Mouse (Mus musculus) kidney, postnatal 4 days (tissue): ENCODE results near the gene Nodal.
"Not testable (repeated sequence)": the region's sequence is repeated elsewhere in the genome, so short reads cannot be mapped to it uniquely, and the experiment has no call there.

Experiments used
- DNase-seq, 2 experiments: peaks; one replicate each; pipeline ENCODE4 v3.0.0; 2021; ENCODE audit warnings: mixed read lengths in 2 of 2

The Nodal gene

DNA sequence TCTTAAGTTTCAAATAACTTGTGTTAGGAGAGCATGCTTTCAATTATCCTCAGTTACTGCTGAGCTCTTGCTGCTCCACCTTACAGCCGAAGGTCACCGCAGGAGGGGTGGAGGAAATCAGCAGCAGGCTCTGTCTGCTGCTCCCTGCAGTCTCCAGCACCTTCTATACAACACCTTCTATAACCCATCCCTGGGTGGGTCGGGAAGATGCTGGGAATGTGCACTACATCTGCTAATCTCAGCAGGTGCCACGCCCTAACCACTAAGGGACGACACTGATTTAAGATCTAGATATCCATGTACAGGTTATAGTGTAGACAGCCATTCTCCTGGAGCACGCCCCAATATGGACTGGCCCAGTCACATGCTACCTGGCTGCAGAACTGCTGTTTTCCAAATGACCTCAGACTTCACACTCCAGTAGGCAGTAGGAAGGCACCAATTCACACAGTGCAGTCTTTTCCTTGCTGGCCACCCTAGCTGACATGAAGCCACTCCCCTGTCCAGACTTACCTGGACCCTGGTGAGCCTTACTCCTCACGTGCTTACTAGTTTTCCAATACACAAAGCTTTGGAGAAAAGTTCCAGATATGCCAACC, 22.5 kb downstream of the Nodal start:
- peak in 1 of 2 experiments; percentile 37 for DNase-seq

DNA sequence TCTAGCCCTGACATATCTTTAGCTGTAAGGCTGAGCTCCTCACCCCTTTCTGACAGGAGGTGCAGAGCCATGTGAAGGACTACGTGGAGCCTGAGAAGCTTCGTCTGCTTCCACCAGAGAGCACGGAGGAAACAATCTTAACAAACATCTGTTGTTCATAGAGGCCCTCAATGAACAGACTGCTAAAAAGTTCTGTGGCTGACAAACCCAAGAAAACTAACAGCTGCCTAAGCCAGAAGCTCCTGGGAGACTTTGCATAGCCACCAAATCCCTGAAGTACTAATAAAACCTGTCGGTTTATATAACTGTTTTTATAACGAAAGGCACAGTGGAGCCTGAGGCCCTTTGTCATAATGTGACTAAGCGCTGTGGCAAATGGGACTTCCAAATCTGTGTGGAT, 25.7 kb downstream of the Nodal start:
- DNase-seq = no peak

DNA sequence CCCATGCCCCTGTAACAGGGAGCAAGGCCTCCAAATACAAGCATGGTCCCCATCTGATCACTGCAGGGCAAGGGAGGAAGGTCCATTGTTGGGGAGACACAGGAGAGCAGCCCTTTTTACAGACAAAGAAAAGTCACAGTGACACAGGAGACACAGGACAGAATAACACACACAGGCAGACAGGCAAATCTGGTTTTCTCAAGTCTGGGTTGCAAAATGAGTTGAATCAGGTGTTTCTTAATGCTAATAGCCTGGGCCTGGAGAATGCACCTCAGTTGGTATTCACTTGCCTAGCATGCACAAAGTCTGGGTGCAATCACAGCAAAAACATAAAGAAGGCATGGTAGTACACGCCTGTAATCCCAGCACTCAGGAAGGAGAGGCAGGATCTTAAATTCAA, 26.1 kb downstream of the Nodal start:
- no peak for DNase-seq

DNA sequence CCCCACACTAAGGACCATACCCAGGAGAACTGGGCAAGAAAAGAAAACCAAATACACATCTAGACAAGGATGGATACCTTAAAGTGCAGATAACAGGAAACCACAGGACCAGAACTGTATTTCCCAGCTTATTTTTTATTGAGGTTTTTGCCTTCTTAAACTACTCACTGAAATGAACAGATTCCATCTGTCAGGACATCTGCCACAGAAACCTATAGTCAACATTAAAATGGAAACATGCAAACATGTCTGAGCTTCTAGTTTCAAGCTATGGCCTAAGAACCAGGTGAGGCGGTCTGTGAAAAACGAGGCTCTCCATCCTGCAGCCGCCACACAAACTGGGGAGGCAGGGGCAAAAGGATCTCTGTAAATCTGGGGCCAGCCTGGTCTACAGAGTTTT, 27.2 kb downstream of the Nodal start:
- DNase-seq = no peak

DNA sequence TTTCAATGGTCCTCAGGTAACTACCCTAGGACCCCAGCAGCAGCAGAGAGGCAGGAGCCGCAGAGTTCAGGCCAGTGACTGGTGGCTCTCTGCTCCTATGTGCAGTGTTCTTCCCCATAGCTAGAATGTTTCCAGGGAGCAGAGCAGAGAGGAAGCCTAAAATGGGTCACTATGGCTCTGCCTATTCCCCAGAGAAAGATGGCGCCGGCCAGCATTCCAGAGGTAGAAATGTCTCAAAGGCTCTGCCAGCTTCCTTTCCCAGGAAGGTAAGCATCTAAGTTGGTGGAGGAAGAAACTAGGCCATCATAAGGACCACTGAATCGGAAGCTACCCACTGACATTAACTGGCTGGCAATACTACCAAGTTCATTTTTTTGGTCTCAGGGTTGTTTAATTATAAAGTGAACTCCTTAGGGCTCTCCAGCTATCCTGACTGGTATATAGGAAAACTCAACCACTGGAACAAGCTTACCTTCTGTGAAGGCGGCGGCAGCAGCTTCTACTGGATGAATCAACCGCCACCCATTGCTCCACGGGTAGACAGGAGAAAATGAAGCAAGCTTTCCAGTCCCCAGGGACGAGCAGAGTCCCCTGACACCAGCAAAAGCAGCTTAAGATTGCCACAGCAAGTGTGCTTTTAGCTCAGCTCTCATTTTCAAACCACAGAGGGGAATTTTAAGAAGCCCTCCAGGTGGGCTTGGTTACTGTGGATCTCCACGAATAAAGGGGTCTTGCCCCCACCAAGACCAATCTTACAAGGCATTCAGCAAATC, 30.0 kb downstream of the Nodal start:
- no peak for DNase-seq

DNA sequence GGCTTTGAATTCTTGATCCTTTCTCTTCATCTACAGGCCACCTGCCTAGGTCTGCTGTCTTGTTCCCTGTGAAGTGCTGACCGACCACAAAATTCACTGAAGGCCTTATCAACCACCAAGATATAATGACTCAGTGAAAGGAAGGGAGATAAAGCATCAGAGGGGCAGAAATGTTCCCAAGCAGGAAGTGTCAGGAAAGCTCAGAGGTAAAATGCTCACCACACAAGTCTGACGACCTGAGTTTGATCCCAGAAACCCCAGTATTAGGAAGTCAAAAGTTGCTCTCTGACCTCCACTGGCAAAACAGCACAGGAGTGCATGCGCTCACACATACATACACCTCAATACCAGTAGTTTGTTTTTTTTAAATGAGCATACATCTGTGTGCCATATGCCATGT, 31.1 kb downstream of the Nodal start:
- DNase-seq = no peak

DNA sequence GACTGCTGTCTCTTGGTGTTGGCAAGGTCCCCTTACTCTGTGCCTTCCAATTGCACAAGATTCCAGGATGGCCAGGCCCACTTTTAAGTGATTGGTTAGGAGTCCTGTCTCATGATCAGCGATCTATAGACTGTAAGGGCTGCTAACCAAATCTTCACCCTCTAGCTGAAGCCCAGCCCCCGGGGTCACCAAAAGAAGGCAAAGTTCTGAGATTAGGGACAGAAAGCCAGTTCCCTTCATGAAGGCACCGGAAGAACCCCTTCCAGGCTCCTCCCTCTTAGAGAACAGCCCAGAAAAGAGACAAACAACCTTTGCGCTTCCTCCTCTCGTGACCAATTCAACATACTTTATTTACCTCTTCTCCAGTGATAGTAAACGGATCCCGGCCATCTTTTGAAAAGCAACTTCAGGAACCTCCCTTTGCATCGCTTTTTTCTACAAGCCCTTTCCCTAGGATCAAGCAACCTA, 33.7 kb downstream of the Nodal start:
- DNase-seq = peak; percentile 40 to 50

DNA sequence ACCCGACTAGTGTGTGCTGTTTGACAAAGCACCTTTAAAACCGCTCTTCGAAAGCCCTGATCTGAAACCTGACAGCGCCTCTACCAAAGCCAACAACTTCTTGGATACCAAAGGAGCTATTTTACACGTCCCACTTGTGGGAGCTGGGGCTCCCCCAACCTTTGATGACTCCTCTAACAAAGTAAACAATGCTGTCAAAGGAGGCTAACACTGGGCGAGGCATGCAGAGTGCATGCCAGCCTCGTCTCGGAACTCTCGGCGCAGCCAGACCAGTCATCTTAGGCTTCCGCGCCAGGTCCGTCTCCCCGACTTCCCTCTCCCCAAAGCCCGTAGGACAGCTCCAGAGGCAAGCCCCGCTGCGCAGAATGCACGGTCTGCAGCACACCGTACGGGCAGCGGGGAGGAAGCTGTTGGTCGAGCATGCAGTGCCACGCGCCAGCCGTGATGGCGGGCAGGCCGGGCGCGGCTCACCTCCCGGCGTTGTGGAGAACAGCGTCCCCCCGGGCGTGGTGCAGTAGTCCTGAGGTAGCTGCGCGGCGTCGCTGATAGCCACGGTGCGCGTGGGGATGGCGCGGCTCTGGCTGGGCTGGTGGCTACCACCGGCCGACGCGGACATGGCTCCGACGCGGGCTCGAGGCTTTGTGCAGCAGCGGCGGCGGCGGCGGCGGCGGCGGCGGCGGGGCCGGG, 34.3 kb downstream of the Nodal start:
- DNase-seq = peak; percentile 59 to 74

DNA sequence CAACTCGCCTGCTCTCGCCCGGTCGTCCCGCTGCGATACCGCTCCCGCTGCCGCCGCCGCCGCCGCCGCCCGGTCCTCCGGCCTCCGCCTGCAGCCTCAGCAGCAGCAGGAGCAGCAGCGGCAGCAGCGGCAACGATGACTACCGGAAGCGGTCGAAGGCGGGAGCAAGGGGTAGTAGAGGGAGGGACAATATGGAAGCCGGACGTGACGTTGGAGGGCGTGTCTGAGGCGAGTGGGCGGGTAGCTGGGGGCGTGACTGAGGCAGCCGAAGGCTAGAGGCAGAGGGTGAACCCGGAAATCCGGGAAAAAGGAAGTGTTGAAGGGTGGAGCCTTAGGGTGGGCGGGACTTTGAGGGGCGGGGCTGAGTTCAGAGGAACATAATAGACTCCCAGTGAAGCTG, 34.9 kb downstream of the Nodal start, which contains the start of gene Eif4ebp2:
Gene Eif4ebp2, minus strand, starts transcription at position 17 of the 400 bp plus-strand sequence.
- peak; percentile 99 to 100 for DNase-seq

DNA sequence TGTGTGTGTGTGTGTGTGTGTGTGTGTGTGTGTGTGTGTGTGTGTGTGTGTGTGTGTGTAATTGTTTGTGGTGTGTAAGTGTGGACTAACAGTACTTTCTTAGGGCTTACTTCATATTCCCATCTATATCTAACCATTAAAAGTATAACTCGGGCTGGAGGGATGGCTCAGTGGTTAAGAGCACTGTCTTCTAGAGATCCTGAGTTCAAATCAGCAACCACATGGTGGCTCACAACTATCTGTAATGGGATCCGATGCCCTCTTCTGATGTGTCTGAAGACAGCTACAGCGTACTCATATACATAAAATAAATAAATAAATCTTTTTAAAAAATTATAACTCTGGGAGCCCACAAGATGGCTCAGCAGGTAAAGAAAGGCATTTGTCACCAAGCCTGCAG, 35.4 kb downstream of the Nodal start:
- DNase-seq = not testable (repeated sequence)

DNA sequence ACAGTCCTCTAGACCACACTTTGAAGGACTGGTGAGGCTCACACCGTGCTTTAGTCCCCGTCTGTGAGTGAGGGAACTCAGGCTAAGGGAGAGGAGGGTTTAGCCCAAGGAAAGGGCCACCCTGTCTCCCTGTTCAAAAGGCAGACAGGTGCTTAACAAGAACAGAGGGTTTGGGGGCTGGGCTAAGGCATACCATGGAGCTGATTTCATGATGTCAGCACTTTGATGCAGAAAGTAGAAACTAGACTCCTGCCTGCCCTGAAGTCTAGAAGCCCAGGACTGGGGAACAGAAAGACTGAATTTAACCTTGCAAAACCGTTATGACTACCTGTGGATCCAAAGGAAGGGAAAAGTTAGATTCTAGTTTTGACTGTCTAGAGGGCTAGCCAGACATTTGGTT, 39.4 kb downstream of the Nodal start:
- no peak for DNase-seq

DNA sequence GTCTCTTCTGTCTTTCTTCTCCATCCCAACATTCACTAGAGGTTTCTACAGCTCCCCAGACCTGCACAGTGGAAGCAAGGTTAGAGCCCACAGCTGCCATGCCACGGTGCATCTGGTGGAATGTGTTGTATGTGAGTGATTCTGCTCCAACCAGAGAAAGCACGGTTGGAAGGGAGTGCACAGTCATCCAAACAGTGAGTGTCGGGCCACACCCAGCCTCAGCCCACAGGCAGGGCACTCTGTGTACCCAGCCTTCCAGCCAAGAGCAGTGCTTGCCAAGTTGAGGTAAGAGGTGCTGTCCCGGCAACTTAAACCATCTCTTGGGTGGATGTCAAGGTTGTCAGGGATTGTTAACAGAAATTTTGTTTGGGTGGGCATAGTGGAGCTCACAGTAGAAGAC, 47.2 kb downstream of the Nodal start:
- no peak for DNase-seq

DNA sequence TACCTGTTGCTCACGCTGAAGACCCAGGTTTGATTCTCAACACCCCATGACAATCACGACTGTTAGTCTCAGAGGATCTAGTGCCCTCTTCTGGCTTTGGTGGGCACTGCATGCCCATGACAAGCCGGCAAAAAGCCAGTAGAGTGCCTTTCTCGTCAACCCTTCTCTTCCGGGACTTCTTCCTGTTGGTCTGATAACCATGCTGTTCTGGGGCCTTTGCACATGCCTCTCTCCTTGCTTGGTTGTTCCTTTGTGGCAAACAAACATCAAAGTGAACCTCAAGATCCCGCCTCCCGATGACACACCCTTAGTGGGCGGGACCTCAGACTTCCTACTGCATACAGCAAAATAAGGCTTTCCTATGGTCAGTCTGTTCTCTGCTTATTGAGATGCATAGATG, 48.5 kb downstream of the Nodal start:
- DNase-seq = peak; percentile 30 to 48

DNA sequence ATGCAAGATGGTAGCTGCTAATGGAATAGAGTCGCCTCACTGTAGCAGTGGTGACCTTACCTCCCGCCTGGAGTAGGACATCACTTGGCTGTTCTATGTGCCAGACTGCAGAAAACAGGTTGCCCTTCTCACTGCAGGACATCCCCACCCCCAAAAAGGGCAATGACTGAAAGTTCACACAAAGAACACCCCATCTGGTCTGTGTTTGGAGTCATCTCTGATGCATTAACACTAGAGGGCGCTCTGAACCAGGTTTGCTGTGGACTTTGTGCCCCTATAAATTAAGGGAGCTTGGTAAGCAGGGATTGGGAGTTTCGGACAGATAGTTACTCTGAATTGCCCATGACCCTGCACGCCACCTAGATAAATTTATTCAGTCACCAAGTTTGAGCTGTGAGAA, 49.1 kb downstream of the Nodal start:
- DNase-seq = peak in 1 of 2 experiments; percentile 28

DNA sequence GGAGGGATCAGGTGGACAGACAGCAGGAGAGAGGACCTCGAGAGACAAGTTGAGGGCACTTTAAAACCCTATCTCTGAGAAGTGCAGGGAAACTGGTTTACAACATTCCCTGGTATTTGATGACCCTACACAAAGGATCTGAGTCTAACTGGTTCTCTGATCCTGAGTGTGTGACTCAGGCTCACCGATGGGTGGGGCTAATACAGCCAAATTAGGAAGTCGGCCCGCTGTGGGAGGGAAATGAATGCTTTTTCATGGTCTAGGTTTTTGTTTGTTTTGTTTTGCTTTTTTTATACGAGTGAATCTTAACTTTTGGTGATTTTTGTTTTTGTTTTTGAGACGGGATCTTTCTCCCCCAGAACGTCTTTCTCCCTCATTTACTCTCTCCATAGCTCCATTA, 51.1 kb downstream of the Nodal start:
- no peak for DNase-seq

DNA sequence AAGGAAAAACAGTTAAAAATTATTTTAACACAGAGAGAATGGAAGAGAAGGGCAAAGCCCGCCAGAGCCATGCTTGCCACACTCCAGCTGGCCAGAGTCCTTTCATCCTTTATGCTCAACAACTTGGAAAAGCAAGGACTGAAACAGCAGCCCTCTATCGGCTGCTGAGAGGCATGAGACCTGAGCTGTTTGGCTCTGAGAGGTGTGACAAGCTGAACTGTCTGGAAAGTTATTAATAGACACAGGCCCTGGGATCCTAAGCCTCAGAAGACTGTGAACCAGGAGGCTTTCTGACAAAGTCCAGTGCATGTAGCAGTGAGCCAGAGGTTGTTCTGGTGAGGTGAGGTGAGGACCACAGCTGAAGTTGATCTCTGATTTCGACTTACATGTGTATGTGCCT, 55.9 kb downstream of the Nodal start:
- no peak for DNase-seq

DNA sequence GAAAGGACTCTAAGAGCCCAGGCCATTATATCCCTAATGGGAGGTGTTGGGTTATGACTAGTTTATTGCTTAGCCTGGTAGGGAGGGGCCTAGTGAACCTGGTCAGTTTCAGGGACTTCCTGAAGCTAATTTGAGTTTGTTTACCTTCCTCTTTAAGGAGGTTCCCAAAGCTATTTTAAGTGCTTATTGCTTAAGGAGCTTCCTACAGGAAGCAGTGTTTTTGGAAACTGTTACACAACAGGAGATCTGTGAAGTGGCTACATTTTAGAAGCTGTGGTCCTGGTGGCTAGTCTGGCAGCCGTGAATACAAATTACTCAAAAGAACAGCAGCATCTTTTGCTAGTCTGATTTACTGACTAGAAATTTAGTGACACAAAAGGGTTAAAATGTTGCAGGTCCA, 56.6 kb downstream of the Nodal start:
- no peak for DNase-seq
